Mouse (Mus musculus): ENCODE data around the gene Tlr9.

Tlr9 gene

GRCm38 (mm10) chr9:106266936-106267657, 44.7 kb downstream of the Tlr9 start:
- no peak for DNase-seq (ENCODE audit: low read depth, low spot score)

GRCm38 (mm10) chr9:106268421-106268820, 46.0 kb downstream of the Tlr9 start:
- no peak for DNase-seq (ENCODE audit: low read depth, low spot score)

GRCm38 (mm10) chr9:106269076-106269788, 46.8 kb downstream of the Tlr9 start:
- DNase-seq (ENCODE audit: low read depth, low spot score), result no peak

- peak; percentile 51 for DNase-seq (ENCODE audit: low read depth, low spot score)
These were observed 47.5 kb downstream of the Tlr9 start for GRCm38 (mm10) chr9:106269879-106270278.

GRCm38 (mm10) chr9:106270656-106271055, 48.3 kb downstream of the Tlr9 start:
- no peak for DNase-seq (ENCODE audit: low read depth, low spot score)

GRCm38 (mm10) chr9:106272288-106272687, 49.9 kb downstream of the Tlr9 start:
- DNase-seq (ENCODE audit: low read depth, low spot score), result no peak

- no peak for DNase-seq (ENCODE audit: low read depth, low spot score)
These were observed 50.9 kb downstream of the Tlr9 start for GRCm38 (mm10) chr9:106273276-106273675.

GRCm38 (mm10) chr9:106273791-106274190, 51.4 kb downstream of the Tlr9 start:
- DNase-seq (ENCODE audit: low read depth, low spot score), result no peak

- no peak for DNase-seq (ENCODE audit: low read depth, low spot score)
These were observed 52.3 kb downstream of the Tlr9 start for GRCm38 (mm10) chr9:106274652-106275180.

GRCm38 (mm10) chr9:106275806-106276205, 53.4 kb downstream of the Tlr9 start:
- DNase-seq (ENCODE audit: low read depth, low spot score), result no peak
